Mouse (Mus musculus) liver, embryonic 14.5 days (tissue): ENCODE results near the gene Gfod1.

ENCODE experiments used
- CTCF ChIP-seq: IDR thresholded peaks from 2 replicates; pipeline ENCODE4 v1.5.1; 2016; ENCODE audit warnings: antibody characterized with exemption, low read depth, control low read depth
- EP300 ChIP-seq: IDR thresholded peaks from 2 replicates; pipeline ENCODE4 v1.6.1; 2016; ENCODE audit warnings: antibody characterized with exemption, low read depth

DNA sequence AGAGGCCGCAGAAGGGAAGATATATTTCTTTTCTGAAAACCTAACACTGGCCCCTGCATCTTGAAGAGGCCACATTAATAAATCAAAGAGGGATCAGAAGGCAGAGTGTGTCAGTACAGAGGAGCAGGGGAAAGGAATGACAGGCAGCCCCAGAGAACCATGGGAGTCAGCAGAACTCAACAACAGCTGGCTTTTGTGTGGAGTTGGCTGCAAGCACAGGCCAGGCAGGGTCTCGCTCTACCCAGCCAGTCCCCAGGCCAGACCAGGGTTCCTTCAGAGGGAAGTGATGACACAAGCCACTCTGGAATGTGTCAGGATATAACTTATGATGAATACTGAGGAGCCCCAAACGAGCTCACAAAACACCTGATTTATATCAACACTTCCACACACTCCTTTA lies 144.5 kb downstream of the Gfod1 start:
- TF ChIP-seq CTCF (no peak), EP300 (no peak)
